Mouse (Mus musculus) splenic B cell, adult 2 months (primary cell): ENCODE measurements around the gene Pcdh17.

Source experiments
- DNase-seq: peaks from one replicate; pipeline ENCODE4 v3.0.0-alpha.2; 2011; ENCODE audit warnings: low read depth, low spot score
- H3K27me3 ChIP-seq: 2 replicates; pipeline ENCODE4 v1.6.1; 2012; ENCODE audit warnings: mild to moderate bottlenecking, low read length, moderate library complexity, mixed read lengths; ENCODE audit not compliant: control insufficient read depth, poor library complexity, insufficient read depth, severe bottlenecking
- H3K36me3 ChIP-seq: 2 replicates; pipeline ENCODE4 v1.6.1; 2012; ENCODE audit warnings: mild to moderate bottlenecking, low read length, moderate library complexity, mixed read lengths; ENCODE audit not compliant: control insufficient read depth, poor library complexity, insufficient read depth, severe bottlenecking

Pcdh17 gene

DNA sequence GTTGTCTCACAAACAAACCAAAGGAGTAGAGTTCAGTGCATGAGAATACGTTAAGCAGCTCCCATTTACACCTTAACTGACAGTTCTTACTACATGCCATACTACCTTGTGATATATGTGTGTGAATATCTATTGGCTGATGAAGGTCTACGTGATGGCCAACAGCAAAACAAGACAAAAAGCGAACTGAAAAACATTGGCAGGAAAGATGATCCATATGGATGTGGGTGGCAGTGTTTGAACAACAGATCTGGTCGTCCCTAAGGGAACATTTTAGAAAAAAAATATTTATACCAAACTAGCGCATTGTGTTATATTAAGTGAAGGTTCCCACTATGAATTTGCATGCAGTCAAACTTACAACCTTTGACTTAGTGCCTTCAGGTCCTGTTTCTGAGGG lies 108.2 kb downstream of the Pcdh17 start:
- Histone ChIP-seq H3K27me3 (no peaks in the 10 kb centered on the region), H3K36me3 (no peaks in the 10 kb centered on the region)
- no peak for DNase-seq

DNA sequence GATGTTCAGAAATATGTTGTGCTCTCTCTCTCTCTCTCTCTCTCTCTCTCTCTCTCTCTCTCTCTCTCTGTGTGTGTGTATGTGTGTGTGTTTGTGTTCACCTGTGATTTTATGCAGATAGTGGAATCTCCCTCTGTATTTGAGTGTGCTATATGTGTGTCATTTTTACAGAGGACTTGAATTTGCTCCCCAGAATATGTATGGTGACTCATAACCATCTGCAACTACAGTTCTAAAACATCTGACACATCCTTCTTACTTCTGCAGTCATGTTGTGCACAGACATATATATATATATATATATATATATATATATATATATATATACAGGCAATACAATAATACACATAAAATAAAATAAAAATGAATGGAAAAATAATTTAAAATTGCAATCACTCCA lies 127.7 kb downstream of the Pcdh17 start:
- DNase-seq = no peak
- Histone ChIP-seq H3K36me3 (no peaks in the 10 kb centered on the region), H3K27me3 (no peaks in the 10 kb centered on the region)
